Mouse (Mus musculus) yolk sac, embryonic 10.5 days (tissue): ENCODE measurements around the gene Thsd7a.
A peak's percentile ranks its signal among the peaks of the same experiment; 100 is the strongest.

Source experiments
- DNase-seq: peaks from one replicate; pipeline ENCODE4 v3.0.0-alpha.2; 2017; ENCODE audit warnings: low spot score

Thsd7a gene

DNA sequence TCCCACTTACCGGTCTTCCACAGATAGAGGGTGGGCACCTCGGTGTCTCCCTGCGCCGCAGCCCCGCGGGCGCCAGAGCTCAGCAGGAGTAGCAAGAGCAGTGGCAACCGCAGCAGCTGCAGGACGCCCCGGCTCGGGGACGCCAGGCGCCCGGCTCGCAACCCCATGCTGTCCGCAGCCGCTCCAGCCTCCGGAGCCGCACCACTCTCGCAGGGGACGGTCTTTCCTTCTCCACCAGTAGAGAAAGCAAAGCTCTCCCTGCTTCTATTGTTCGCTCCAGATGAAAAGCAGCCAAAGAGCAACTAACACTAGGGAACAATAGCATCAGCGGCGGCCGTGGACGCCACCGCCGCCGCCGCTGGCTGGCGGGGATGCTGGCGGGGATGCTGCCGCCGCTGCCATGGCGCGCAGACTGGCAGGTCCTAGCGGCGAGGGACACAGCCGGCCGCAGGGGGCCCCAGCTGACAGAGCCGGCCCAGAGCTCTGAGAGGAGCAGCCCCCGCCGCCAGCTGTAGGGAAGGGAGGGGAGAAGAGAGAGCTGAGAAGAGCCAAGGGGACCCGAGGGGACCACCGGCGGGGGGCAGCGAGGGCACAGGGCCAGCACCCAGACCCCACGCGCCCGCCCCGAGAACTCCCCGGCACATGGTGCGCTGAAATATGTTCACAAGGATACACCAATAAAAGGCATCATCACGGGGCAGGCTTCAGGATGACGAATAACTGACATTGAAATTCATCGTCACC, at the start of gene Thsd7a:
Thsd7a (minus strand) TSS at position 624 of the 744 bp plus-strand sequence.
- DNase-seq: peak; percentile 35

DNA sequence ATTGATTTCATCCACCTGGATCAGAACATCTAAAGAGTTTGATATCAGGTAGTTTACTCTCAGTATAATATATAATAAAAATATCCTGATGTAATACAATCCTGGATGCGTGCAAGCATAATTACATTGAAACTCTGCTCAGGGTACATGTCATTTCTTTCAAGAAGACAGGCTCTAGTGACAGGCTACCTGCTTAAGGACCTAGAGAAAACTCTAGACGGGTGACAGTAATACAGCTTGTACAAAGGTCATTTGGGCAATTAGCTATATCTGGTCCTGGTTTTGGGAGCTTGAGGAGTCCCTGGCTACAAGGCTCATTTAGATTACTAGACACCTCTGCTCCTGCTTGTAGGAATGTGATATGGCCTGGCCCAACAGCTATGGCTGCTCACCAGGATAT, 37.9 kb upstream of the Thsd7a start:
- DNase-seq: no peak

DNA sequence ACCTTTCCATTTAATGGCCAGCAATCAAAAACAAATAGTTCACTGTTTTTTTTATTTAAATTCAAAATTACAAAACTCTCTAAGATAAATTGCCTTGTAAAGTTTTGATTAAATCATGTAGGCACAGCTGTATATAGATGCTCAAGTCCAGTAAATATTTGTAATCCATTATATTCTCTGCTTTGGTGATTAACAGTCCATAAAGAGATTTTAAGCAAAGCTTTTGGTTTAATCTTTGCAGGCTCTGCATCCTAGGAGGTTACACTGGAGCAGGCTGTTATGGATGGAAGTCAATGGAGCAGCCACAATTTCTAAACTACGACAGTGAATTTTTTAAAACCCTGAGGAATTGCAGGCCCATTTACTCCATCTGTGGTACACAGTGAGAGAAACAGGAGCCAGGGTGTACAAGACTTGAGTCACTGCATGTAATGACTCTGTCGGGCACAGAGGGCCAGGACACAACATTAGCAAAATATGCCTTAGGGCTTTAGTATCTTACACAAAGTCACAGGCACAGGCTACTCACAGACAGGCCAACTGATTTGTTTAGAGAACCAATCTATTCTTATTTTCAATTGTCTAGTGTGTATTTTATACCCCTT, 37.3 kb upstream of the Thsd7a start:
- DNase-seq: no peak

DNA sequence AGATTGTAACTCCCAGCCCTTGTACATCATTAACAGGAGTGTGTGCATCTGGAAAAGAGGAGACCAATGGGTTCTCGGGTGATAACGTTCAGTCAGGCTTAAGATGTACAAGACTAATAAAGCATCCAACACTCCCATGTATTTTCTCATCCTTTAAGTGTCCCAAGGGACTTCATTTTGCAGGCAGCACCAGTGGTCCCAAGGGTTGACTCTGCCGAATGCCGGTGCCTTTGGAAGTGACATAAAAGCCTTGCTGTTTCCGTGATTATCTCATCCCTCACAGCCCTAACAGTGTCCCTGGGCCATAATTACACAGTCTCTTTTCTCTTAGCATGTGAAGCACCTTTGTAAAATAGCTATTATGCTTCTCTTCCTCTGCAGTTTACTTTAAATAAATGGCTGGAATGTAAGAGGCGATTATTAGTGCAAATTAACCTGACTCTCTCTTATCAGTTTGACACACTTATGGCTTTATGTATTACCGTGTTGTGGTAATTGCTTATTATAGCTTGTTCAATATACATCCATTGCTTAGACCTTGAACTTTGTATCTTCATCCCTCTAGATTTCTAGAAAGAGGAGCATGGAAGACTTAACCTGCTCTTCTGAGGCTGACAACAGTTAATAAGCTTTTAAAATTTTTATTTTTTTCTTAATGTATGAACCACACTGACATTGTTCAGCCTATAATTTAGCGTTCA, 35.9 kb upstream of the Thsd7a start:
- DNase-seq: no peak

DNA sequence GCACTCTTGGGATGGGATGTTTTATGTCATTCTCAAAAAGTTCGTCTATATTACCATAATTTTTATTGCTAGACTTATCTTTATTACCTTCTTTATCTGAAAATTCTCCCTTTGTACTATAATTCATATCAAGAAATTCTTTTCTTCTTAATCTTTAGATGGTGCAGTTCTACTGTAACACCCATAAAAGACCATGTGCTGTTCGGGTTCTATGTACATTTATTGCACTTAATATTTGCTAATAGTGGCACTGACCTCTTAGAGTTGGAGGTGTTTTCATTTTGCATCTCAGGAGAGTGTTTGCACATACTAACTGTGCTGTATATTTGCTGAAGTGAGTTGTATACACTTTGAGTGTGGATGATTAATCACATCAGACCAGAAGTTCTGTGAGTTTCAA, 23.6 kb upstream of the Thsd7a start:
- no peak for DNase-seq

DNA sequence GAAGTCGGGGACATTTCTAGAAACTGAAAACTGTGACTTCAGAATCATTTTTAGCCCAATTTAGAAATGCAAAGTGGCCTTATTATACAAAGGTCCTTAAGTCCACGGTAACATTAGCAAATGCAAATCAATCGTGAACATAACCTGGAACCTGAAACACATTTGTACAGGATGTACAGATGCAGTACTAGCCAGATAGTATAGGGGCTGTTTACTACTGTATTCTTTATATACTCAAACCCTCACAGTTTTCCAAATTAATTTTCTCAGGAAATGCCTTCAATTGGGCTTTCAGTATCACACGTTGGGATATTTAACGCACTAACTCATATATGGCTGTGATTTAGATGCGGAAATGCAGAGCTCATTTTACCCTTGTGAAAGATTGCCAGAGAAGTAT, 16.0 kb upstream of the Thsd7a start:
- no peak for DNase-seq

DNA sequence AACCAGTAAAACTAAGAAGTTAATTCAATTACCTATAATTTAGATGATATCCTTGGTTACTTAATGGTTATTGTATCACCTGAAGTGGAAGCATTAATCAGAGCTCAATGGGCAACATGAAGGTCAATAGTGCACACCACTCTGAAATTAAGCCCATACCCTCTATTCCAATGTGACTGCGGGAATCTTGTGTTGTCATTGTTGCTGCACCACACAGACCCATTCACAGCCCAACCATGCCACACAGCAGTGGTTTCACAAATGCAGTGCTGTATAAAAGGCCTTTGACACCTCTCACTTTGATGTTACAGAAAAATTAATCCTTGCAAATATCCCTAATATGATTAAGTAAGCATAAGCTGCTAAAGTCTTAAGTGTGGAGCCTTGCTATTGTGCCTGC, 15.4 kb upstream of the Thsd7a start:
- DNase-seq: no peak

DNA sequence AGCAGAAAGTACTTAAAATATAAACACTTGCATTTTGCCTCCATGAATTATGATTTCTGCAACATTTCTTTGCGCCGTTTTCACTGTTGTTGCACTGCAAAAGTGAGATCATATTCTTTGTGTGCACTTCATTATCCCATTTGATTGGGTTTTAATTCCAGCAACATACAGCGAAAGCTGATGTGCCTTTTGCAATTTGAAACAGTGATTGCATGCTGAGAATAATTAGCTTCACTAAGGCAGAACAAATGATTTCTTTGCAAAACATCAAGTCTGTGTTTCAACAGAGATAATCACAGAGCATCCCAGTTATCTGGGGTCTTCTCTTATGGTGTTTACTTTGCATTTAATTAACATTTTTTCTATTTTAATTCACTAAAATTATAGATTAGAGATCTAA, 14.6 kb upstream of the Thsd7a start:
- no peak for DNase-seq

DNA sequence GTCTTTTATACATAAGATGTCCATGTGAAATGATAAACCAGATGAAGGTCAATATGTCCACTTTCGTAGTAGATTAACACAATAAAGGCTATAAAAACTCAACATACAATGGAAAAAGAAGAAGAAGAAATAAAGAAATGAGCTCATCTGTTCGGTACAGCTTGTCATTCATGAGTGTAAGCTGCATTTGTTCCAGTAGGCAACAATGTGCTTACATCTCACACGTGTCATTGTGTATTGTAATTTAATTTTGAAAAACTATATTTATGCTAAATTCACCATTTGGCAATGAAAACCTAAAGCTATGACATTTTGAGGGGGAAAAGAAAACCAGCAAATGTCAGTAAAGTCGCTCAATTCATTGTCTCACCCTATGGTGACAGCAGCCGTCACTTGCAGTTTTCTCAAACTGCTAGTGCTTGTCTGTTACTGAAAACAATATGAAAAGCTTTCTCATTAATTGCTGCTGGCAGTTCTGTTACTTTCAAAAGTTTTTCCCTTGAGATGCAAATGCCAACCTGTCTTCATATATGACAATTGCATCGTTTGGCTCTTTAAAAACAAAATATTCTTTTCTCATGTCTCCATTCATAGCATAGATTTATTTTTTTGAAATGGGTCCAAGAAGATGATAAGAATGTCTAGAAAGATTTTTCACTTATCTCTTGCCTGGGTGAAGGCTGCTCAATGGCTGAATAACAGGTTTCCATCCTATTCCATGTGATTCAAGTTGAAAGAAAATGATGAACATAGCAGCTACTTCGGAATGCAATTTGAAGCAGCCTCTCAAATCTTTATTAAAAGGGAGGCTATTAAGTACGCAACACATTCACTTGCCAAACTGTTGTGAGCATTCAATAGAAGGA, 10.4 kb upstream of the Thsd7a start:
- DNase-seq: no peak

DNA sequence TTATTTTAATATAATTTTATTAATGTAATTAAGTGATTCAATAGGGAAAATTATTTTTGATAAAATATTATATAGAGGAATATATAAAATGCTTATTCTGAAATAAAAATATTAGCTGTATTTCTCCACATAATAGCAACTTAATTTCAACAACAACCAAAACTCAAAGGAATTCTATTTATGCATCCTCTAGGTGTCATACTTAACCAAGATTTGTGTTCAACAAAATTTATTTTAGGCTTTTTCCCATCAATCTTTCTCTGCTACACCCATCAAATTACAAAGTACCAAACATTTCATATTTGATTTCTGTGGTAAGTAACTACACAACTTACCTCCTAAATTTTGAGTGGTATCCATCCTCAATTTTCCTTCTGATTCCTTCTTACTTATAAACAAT, 3.1 kb upstream of the Thsd7a start:
- no peak for DNase-seq

DNA sequence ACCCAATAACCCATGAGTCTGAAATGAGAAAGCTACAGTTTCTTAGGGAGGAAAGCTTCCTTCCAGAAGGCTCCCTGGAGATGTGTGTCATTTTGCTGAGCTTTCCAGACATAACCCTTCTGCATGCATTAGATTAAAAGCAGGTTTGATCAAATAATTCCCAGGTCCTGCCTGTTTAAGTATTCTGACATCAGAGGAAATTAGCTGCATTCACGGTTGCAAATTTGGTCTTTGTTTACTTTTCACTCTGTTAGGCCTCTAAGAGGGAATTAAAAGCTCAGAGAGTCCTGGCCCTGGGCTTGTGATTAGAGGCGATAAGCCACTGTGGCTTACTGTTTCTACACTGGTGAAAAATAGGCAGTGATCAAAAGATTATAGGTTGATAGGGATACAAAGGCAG, 1.2 kb upstream of the Thsd7a start:
- DNase-seq: no peak

DNA sequence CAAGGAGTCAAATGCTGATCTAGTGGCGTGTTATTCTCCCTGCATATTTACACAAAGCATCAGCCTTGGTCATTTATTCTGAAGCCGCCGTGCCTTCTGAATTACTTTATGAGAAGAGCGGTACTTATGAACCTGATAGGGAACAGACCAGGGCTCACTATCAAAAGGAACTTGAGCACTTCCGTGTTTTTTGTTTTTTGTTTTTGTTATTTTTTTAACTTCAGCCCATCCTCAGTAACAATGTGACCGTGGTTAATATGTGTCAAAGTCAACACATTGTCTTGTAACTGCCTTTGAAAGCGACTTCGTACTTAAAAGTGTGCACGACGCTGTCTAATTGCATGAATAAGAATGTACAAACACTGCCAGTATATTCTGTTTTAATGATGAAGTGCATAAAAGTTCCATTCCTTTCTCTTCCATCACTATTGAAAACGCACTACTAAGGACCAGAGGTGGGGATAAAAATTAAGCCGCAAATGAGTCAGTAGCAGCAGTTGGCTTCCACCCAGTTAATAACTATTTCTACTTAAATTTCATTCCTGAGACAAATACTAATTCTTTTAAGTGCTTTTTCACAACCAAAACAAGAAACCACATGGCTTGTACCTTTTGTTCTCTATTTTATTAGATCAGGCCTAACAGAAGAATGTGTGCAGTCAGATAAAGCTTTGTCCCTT, 461 bp upstream of the Thsd7a start:
- DNase-seq: no peak

DNA sequence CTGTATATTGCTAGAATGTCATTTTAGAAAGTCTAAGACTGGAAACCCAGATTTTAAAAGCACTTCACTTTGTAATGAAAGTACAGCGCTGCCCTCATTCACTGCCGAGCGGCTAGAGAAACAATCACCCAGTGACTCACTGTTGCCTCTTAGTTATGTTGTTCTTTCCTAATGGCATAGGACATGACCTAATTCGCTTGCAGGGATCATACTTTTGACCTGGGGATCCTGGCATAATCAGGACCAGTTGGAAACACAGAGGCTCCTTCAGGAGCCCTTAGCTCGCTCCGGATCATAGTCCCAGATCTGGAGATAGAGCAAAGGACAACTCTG, 790 bp downstream of the Thsd7a start:
- no peak for DNase-seq

DNA sequence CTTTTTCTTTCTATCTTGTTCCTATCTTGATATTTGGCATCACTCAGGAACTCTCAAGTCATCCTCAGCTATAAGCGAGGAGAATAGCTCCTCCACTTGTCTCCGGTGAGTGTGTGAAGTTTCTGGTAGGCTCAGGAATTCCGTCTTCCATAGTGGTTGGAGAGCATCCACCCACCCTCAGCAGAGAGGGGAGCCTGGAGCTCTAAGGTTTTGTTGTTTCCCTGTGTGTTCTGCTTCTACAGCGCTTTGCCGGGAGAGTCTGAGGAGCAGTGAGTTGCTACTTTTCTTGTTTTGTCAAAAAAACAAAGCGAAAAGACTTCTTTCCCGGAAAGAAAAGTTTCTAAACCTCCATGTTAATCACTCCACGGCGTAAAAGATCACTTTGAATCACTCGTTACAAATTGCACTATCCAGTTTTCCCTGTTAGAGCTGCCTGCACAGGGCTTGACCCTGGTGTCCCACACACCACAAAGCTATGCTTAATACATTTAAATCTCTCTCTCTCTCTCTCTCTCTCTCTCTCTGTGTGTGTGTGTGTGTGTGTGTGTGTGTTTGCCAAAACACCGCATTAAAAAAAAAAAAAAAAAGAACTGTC, 1.3 kb downstream of the Thsd7a start:
- DNase-seq: no peak

DNA sequence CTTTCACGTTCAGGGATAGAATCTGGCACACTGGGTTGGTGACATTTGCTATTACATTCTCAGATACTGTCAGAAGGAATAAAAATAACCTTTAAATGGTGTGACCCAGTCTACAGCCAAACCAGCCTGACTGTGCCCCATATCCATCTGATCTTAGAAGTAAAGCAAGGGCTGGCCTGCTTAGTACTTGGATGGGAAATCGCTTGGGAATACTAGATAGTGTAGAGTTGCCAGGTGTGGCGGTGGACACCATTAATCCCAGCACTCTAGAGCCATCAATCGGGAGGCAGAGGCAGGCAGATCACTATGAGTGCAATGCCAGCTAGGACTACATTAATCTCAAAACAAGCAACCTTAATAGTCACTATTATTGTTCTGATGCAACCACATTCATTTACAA, 6.4 kb downstream of the Thsd7a start:
- DNase-seq: no peak

DNA sequence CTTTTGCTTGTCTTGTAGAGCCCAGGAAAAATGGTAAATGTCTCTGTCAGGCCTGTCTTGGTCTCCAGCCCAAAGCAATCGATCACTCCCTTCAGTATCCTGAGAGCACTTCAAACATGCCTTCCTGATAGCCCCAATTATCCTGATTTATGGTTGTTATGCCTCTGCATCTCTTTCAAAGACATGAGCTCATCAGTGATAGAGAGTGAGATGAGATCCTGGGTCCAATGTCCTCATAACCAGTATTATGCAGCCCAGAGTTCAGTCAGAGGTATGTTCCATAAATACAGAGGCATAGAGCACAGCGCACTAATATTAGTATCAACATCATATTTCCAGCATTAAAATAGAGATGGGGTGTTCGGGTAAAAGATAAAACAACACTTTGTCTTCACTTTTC, 15.3 kb downstream of the Thsd7a start:
- DNase-seq: no peak

DNA sequence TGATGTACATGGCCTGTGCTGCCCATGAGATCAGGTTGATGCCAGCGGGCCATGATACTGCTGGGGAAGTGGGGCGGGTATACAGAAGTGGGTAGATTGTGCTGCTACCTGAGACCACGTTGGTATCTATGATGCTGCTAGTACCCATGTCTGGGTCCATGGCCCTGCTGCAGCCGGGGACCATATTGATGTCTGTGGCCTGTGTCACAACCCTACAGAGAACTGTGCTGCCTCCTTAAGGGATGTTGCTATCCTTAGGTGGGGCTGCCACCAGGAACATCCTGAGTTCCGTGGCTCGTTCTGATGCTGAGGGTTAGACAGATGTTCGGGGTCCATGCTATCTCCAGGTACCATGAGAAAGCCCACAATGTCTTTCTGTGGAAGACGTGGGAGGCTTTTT, 33.1 kb downstream of the Thsd7a start:
- no peak for DNase-seq

DNA sequence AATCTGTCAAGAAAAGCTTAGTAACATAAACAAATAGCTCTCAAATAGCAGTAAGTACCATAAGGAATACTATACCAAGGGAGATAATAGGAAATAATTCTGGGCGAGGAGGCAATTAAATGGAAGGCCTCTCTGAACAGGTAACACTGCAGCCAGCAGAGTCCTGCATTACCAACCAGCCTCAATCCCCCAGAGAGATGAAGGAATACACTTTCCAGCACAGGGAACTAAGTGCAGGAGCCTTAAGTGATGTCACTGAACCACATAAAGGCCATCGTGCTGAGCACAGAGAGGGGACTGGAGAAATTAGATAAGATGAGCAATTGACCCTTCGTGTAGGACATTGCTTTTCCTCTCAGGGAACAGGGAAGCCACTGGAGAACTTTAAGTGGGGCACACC, 36.6 kb downstream of the Thsd7a start:
- no peak for DNase-seq

DNA sequence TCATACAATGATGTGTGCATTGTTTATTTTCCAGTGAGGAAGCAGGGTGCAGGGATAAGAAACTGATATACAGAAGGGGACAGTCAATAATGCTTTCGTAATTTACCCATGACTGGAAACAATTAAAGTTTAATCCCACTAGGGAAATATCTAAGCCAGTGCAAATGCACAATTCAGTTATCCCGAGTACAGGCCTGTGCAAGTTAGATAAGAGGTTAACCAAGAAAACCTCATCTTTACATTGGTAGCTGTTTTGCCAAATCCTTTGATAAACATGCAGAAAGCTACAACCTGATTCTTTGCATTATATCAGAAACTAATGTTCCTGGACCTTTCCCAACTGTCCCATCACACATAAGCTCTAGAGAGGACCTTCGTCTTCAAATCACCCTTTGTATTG, 46.3 kb downstream of the Thsd7a start:
- DNase-seq: no peak

DNA sequence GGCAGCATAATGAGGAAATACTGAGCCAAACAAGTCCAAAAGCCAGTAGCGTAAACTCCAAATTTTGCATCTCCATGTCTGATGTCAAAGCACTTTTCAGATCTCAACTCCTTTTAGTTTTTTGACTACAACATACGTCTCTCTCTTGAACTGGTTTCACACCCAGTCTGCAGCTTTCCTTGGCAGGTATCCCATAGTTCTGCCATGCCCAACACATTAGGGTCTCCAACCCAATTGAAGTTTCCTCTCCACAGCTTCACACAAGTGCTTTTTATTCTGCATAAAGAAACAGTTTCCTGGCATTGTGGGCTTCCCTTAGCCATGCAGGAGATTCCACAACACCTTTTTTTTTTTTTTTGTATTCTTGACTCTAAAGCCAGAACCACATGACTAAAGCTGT, 50.1 kb downstream of the Thsd7a start:
- no peak for DNase-seq

DNA sequence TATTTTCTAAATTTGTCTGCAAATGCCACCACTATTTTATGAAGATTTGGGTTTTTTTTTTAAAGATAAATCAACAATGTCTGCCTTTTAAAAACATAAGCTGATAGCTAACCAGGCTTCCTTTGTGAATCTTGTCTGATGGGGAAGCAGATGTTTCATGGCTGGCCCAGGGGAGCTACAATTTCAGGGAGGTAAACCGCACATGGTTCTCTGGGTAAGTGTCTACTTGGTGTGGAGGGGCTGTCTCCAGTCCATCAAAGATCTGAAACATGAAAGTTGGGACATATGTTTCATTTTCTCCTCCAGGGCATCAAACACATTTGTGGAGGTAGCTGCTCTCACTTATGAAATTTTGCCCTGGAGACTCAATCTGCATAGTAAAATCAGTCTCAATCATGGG, 55.5 kb downstream of the Thsd7a start:
- DNase-seq: no peak

DNA sequence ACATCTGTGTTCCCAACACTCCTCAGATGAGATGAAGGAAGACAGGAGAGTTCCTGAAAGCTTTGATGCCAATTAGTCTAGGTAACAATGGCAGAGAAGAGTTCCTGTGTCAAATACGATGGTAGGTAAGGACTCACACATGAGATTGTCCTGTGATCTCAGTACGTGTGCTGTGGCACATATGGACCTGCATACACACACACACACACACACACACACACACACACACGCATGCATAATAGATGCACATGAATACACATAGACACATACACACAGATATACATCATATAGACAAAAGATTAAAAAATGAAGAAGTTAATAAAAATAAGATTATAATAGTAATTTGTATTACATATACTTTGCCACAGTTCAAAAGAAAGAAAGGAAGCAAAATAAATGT, 56.0 kb downstream of the Thsd7a start:
- DNase-seq: no peak
